Mouse (Mus musculus) midbrain, postnatal 0 days (tissue): ENCODE measurements at regions not wholly inside any gene's neighbourhood (a gene's known extent, or its start where the extent isn't known, plus 50 kb on each side); places are given as distances from the start of the nearest gene placed in this dataset.

Experiments
- ATAC-seq: fragments of 200-750 bp; cut with Nextera tagmentation; 2 replicates; pipeline ENCODE4 v1.8.0; 2017; ENCODE audit warnings: moderate number of reproducible peaks, mild to moderate bottlenecking, moderate TSS enrichment, moderate library complexity; ENCODE audit not compliant: low FRiP score
- DNase-seq: peaks from one replicate; pipeline ENCODE4 v3.0.0-alpha.2; 2015; ENCODE audit warnings: low spot score
- H3K27ac ChIP-seq: fragments of 300-500 bp; sonication (generic); 2 replicates; pipeline ENCODE4 v1.5.1; 2014; ENCODE audit warnings: low read depth, mild to moderate bottlenecking, low read length, mixed read lengths
- H3K27me3 ChIP-seq: fragments of 300-500 bp; sonication (generic); 2 replicates; pipeline ENCODE4 v1.6.1; 2014; ENCODE audit warnings: low read length, control low read depth, mixed read lengths; ENCODE audit not compliant: insufficient read depth
- H3K36me3 ChIP-seq: fragments of 300-500 bp; sonication (generic); 2 replicates; pipeline ENCODE4 v1.6.1; 2014; ENCODE audit warnings: low read length, control low read depth, mixed read lengths; ENCODE audit not compliant: insufficient read depth
- H3K4me1 ChIP-seq: fragments of 300-500 bp; sonication (generic); 2 replicates; pipeline ENCODE4 v1.6.1; 2014; ENCODE audit warnings: mild to moderate bottlenecking, control low read depth, antibody characterized with exemption, low read length, mixed read lengths; ENCODE audit not compliant: insufficient read depth
- H3K4me2 ChIP-seq: fragments of 300-500 bp; sonication (generic); 2 replicates; pipeline ENCODE4 v1.6.1; 2014; ENCODE audit warnings: low read depth, mild to moderate bottlenecking, low read length, mixed read lengths; ENCODE audit not compliant: poor library complexity, severe bottlenecking
- H3K4me3 ChIP-seq: fragments of 300-500 bp; sonication (generic); 2 replicates; pipeline ENCODE4 v1.5.1; 2014; ENCODE audit warnings: low read depth, mild to moderate bottlenecking, low read length, moderate library complexity
- H3K9ac ChIP-seq: fragments of 300-500 bp; sonication (generic); replicated peaks from 2 replicates; pipeline ENCODE4 v1.6.1; 2014; ENCODE audit warnings: mild to moderate bottlenecking, low read length, moderate library complexity, mixed read lengths; ENCODE audit not compliant: poor library complexity, severe bottlenecking
- H3K9me3 ChIP-seq: fragments of 300-500 bp; sonication (generic); 2 replicates; pipeline ENCODE4 v1.6.1; 2016; ENCODE audit warnings: low read length, control low read depth
- CTCF ChIP-seq: IDR thresholded peaks from 2 replicates; pipeline ENCODE4 v1.5.1; 2016; ENCODE audit warnings: antibody characterized with exemption, mild to moderate bottlenecking
- WGBS: fragments of 180-500 bp; shearing (Covaris S2); extraction: QIAGEN DNeasy Blood & Tissue Kit; methylation state at CpG from one replicate; pipeline ENCODE4 v1.1.7; 2014; 5-methylcytosine and 5-hydroxymethylcytosine counted together

GRCm38 (mm10) chr16:46878739-46879138 lies 380.4 kb upstream of the Nectin3 start:
- H3K4me2 ChIP-seq, result no peak overlapping the region
- no peaks in the 10 kb centered on the region for H3K36me3 ChIP-seq
- ATAC-seq, result no peak
- no peak overlapping the region for H3K9ac ChIP-seq
- no peaks in the 10 kb centered on the region for H3K9me3 ChIP-seq
- no peak for TF ChIP-seq CTCF
- no peaks in the 10 kb centered on the region for H3K27me3 ChIP-seq
- no peak overlapping the region for H3K4me3 ChIP-seq
- H3K27ac ChIP-seq, result no peak overlapping the region
- DNase-seq, result no peak
- no peaks in the 10 kb centered on the region for H3K4me1 ChIP-seq
- 93% methylated on average over 2 of the region's 2 CpGs for WGBS

GRCm38 (mm10) chr16:46863959-46864358 lies 365.6 kb upstream of the Nectin3 start:
- no peaks in the 10 kb centered on the region for H3K9me3 ChIP-seq
- H3K4me3 ChIP-seq, result no peak overlapping the region
- WGBS, result 86% methylated on average over 2 of the region's 2 CpGs
- no peaks in the 10 kb centered on the region for H3K27me3 ChIP-seq
- no peak overlapping the region for H3K9ac ChIP-seq
- H3K36me3 ChIP-seq, result no peaks in the 10 kb centered on the region
- no peak overlapping the region for H3K27ac ChIP-seq
- TF ChIP-seq CTCF, result no peak
- no peaks in the 10 kb centered on the region for H3K4me1 ChIP-seq
- DNase-seq (no peak), ATAC-seq (no peak)
- no peak overlapping the region for H3K4me2 ChIP-seq

GRCm38 (mm10) chr16:46849534-46849933 lies 351.2 kb upstream of the Nectin3 start:
- no peaks in the 10 kb centered on the region for H3K9me3 ChIP-seq
- H3K4me2 ChIP-seq, result no peak overlapping the region
- no peak overlapping the region for H3K4me3 ChIP-seq
- H3K9ac ChIP-seq, result no peak overlapping the region
- no peaks in the 10 kb centered on the region for H3K36me3 ChIP-seq
- no peak for TF ChIP-seq CTCF
- H3K4me1 ChIP-seq, result no peaks in the 10 kb centered on the region
- DNase-seq (no peak), ATAC-seq (no peak)
- H3K27ac ChIP-seq, result no peak overlapping the region
- 86% methylated on average over 4 of the region's 4 CpGs for WGBS
- no peaks in the 10 kb centered on the region for H3K27me3 ChIP-seq

- no peak for DNase-seq
- ATAC-seq, result no peak
- Histone ChIP-seq H3K9me3 (no peaks in the 10 kb centered on the region), H3K4me2 (no peak overlapping the region), H3K36me3 (no peaks in the 10 kb centered on the region), H3K27ac (no peak overlapping the region), H3K4me1 (no peaks in the 10 kb centered on the region), H3K4me3 (no peak overlapping the region), H3K9ac (no peak overlapping the region), H3K27me3 (no peaks in the 10 kb centered on the region)
- no peak for TF ChIP-seq CTCF
Measured at GRCm38 (mm10) chr16:46848755-46849154, 350.4 kb upstream of the Nectin3 start.

- Histone ChIP-seq H3K4me2 (no peak overlapping the region), H3K27ac (no peak overlapping the region), H3K4me3 (no peak overlapping the region), H3K9ac (no peak overlapping the region), H3K9me3 (no peaks in the 10 kb centered on the region), H3K36me3 (no peaks in the 10 kb centered on the region), H3K4me1 (no peaks in the 10 kb centered on the region), H3K27me3 (no peaks in the 10 kb centered on the region)
- TF ChIP-seq CTCF, result no peak
- DNase-seq, result no peak
- WGBS, result 31% methylated on average over 3 of the region's 3 CpGs
- ATAC-seq, result no peak
Measured at GRCm38 (mm10) chr16:46847707-46848356, 349.5 kb upstream of the Nectin3 start.

- Histone ChIP-seq H3K4me3 (no peak overlapping the region), H3K4me2 (no peak overlapping the region), H3K9ac (no peak overlapping the region), H3K36me3 (no peaks in the 10 kb centered on the region), H3K27me3 (no peaks in the 10 kb centered on the region), H3K9me3 (no peaks in the 10 kb centered on the region), H3K27ac (no peak overlapping the region), H3K4me1 (no peaks in the 10 kb centered on the region)
- no peak for TF ChIP-seq CTCF
- ATAC-seq (no peak), DNase-seq (no peak)
- WGBS, result 73% methylated on average over 2 of the region's 2 CpGs
Measured at GRCm38 (mm10) chr16:46841179-46841578, 342.9 kb upstream of the Nectin3 start.
